ENCODE assay signal across 8 mouse cellular contexts in the genomic region with DNA sequence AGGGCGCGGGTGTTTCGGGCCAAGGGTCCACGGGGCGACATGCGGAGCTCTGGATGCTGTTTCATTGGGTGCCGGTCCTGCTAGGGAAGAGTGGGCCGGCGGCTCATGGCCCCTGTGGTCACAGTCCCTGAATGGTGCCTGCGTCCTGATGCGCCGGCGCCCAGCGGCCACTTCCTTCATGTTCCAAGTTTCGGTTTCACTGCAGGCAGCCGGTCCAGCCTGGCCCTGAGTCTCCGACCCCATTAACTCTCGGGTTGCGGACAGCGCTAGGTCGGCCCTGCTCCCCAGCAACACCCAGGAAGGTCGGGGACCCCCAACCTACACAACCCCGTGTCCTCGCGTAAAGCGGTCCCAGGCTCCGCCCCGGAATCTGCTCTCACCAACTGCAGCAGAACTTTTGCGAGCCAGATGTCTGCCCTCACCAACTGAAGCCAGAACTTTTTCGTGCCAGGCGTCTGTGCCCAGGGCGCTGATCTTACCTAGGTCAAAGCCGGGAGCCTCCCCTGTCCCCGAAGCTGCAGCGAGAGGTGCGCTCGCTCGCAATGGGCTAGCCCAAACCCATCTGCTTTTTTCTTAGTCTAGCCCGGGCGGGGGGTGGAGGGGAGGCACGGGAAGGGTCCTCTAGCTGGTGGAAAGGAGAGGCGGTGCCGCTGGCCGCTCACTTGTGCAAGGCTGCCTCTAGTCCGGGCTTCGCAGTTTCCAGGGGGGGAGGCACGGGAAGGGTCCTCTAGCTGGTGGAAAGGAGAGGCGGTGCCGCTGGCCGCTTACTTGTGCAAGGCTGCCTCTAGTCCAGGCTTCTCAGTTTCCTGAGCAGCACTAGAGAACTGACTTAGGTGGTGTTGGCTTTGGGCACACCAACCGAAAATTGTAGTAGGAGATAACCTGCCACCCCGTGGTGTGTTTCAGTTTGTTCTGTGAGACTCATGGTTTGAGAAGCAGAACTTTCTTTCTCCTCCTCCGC. TPM values are rescaled to one million over a fixed set of nuclear protein-coding genes. Genes with fewer than 3 reads are reported as not detected.
DNase-seq lines count a peak whose midpoint lies in the region; ATAC-seq and TF ChIP-seq lines count a peak whose summit lies in the region.

No protein-coding gene starts in this region.

- peaks cover 12% of the 10 kb centered on the region for H3K27me3 ChIP-seq in heart, embryonic 11.5 days (ENCODE audit: control insufficient read depth, insufficient read depth, low read length)
- H3K27me3 ChIP-seq in kidney, embryonic 14.5 days (ENCODE audit: control insufficient read depth, insufficient read depth, low read length): peaks cover 10% of the 10 kb centered on the region
- H3K27me3 ChIP-seq in midbrain, embryonic 16.5 days (ENCODE audit: control insufficient read depth, insufficient read depth, low read depth, low read length): peaks cover 65% of the 10 kb centered on the region
- no peaks in the 10 kb centered on the region for H3K27me3 ChIP-seq in spleen, adult 2 months (ENCODE audit: control insufficient read depth, insufficient read depth, low read length)

- no peaks in the 10 kb centered on the region for H3K9me3 ChIP-seq in heart, embryonic 11.5 days (replicated peaks; ENCODE audit: control insufficient read depth, low read length)
- no peaks in the 10 kb centered on the region for H3K9me3 ChIP-seq in kidney, embryonic 14.5 days (ENCODE audit: control insufficient read depth, low read length)
- H3K9me3 ChIP-seq in midbrain, embryonic 16.5 days (replicated peaks; ENCODE audit: control insufficient read depth, low read length, poor library complexity, severe bottlenecking): no peaks in the 10 kb centered on the region

- H3K4me2 ChIP-seq in heart, embryonic 11.5 days: peak overlapping the region; percentile 96
- H3K4me2 ChIP-seq in kidney, embryonic 14.5 days (replicated peaks; ENCODE audit: low read depth, low read length): peak overlapping the region; percentile 98
- H3K4me2 ChIP-seq in midbrain, embryonic 16.5 days (ENCODE audit: low read length): peak overlapping the region; percentile 93

- H3K9ac ChIP-seq in heart, embryonic 11.5 days (ENCODE audit: low read depth, low read length): peak overlapping the region; percentile 83
- H3K9ac ChIP-seq in kidney, embryonic 14.5 days (ENCODE audit: low read depth, low read length): peak overlapping the region; percentile 63
- peak overlapping the region; percentile 65 for H3K9ac ChIP-seq in midbrain, embryonic 16.5 days (ENCODE audit: low read depth, low read length)

- no peaks in the 10 kb centered on the region for H3K36me3 ChIP-seq in heart, embryonic 11.5 days (ENCODE audit: control insufficient read depth, insufficient read depth, low read length)
- no peaks in the 10 kb centered on the region for H3K36me3 ChIP-seq in kidney, embryonic 14.5 days (ENCODE audit: control insufficient read depth, insufficient read depth, low read length)
- H3K36me3 ChIP-seq in midbrain, embryonic 16.5 days (ENCODE audit: control insufficient read depth, insufficient read depth, low read length): no peaks in the 10 kb centered on the region
- no peaks in the 10 kb centered on the region for H3K36me3 ChIP-seq in spleen, adult 2 months (ENCODE audit: control insufficient read depth, insufficient read depth, low read length)

- peak; percentile 75 for DNase-seq in 3T3-L1 (ENCODE audit: low read depth, low spot score)
- peak; percentile 76 for DNase-seq in adrenal gland, postnatal 25 days
- peak; percentile 36 for DNase-seq in liver
- peak in 1 of 2 experiments; percentile 63 for DNase-seq in spleen, adult 2 months (ENCODE audit: low read depth in 1 of 2, low spot score in 2 of 2)

- TF ChIP-seq POLR2A in spleen, adult 2 months (IDR thresholded peaks at IDR 0.05; ENCODE audit: low read depth, low read length): no peak; the same call in none of the 2 replicates

- peaks cover 33% of the 10 kb centered on the region for H3K4me1 ChIP-seq in heart, embryonic 11.5 days (ENCODE audit: control insufficient read depth, insufficient read depth, low read length)
- peaks cover 7% of the 10 kb centered on the region for H3K4me1 ChIP-seq in kidney, embryonic 14.5 days (ENCODE audit: control insufficient read depth, insufficient read depth, low read length)
- H3K4me1 ChIP-seq in midbrain, embryonic 16.5 days (ENCODE audit: control insufficient read depth, insufficient read depth, low read length): peaks cover 21% of the 10 kb centered on the region
- peaks cover 32% of the 10 kb centered on the region for H3K4me1 ChIP-seq in spleen, adult 2 months (ENCODE audit: control insufficient read depth, insufficient read depth, insufficient read length)

- 2% methylated on average over 53 of the region's 53 CpGs for WGBS in heart, embryonic 11.5 days (ENCODE audit: insufficient replicate concordance)
- 2% methylated on average over 53 of the region's 53 CpGs for WGBS in kidney, embryonic 14.5 days
- WGBS in midbrain, embryonic 16.5 days: 2% methylated on average over 53 of the region's 53 CpGs
- WGBS in spleen, adult 2 months: 2% methylated on average over 53 of the region's 53 CpGs

- TF ChIP-seq CTCF in spleen, adult 2 months (IDR thresholded peaks at IDR 0.05; ENCODE audit: extremely low read depth, insufficient read depth, insufficient read length, insufficient replicate concordance): no peak

- 0 out of 2 replicates have a peak, but pooled peaks have one; percentile 2 for ATAC-seq in erythroblast, adult 5-6 weeks (replicated peaks; ENCODE audit: low FRiP score, poor library complexity, severe bottlenecking)
- peak; percentile 41; the same call in 1 of the 2 replicates for ATAC-seq in heart, embryonic 11.5 days (replicated peaks; ENCODE audit: insufficient number of reproducible peaks, low FRiP score, low TSS enrichment)
- ATAC-seq in kidney, embryonic 14.5 days (ENCODE audit: low FRiP score, low TSS enrichment): peak; percentile 41
- no peak for ATAC-seq in midbrain, embryonic 16.5 days

- peak overlapping the region; percentile 94 for H3K27ac ChIP-seq in heart, embryonic 11.5 days (ENCODE audit: low read depth, low read length)
- peak overlapping the region; percentile 59; the same call in 1 of the 2 replicates for H3K27ac ChIP-seq in kidney, embryonic 14.5 days (ENCODE audit: low read depth, low read length)
- no peak overlapping the region for H3K27ac ChIP-seq in midbrain, embryonic 16.5 days (ENCODE audit: low read length)
- H3K27ac ChIP-seq in spleen, adult 2 months (ENCODE audit: insufficient read depth, low read length): peak overlapping the region; percentile 95

- peak overlapping the region; percentile 75 for H3K4me3 ChIP-seq in heart, embryonic 11.5 days (ENCODE audit: low read depth, low read length)
- H3K4me3 ChIP-seq in kidney, embryonic 14.5 days (ENCODE audit: low read length): peak overlapping the region; percentile 68
- peak overlapping the region; percentile 50 for H3K4me3 ChIP-seq in midbrain, embryonic 16.5 days (ENCODE audit: low read depth, low read length)
- H3K4me3 ChIP-seq in spleen, adult 2 months (ENCODE audit: extremely low read depth, insufficient read depth, insufficient read length): peak overlapping the region; percentile 95

RNA-seq across cellular contexts. Expression of gene Rnf213, which starts 2.3 kb away (rescaled TPM):
- total RNA-seq in adrenal gland, postnatal 25 days (2021): 36.8 and 46.2 TPM in 2 replicates
- total RNA-seq in erythroblast, adult 5-6 weeks (2015; ENCODE audit: low replicate concordance): 90.7 and 93.4 TPM in 2 replicates
- total RNA-seq in erythroblast, adult 5-6 weeks (2017; ENCODE audit: low replicate concordance): 77.5 and 79.4 TPM in 2 replicates
- polyA plus RNA-seq in heart, embryonic 11.5 days (2014; fragmentation: Nextera tagmentation; extraction: Ambion mirVana): 10.4 and 11.0 TPM in 2 replicates
- polyA plus RNA-seq in kidney, embryonic 14.5 days (2014; fragmentation: Nextera tagmentation; extraction: Ambion mirVana): 7.4 and 9.5 TPM in 2 replicates
- 0.57 and 0.90 TPM in 2 replicates for polyA plus RNA-seq in midbrain, embryonic 16.5 days (2015; fragmentation: Nextera tagmentation; extraction: Ambion mirVana)
- 27.4 and 29.1 TPM in 2 replicates for polyA plus RNA-seq in spleen, adult 2 months (2012; rRNA removed)

RNA-seq across cellular contexts. Expression of gene Slc26a11, which starts 35.2 kb away (rescaled TPM):
- 9.5 and 13.1 TPM in 2 replicates for total RNA-seq in adrenal gland, postnatal 25 days (2021)
- total RNA-seq in erythroblast, adult 5-6 weeks (2015; ENCODE audit: low replicate concordance): not detected in 2 replicates
- 0.70 TPM in 1 of 2 replicates, not detected in the other for total RNA-seq in erythroblast, adult 5-6 weeks (2017; ENCODE audit: low replicate concordance)
- 9.4 and 10.2 TPM in 2 replicates for polyA plus RNA-seq in heart, embryonic 11.5 days (2014; fragmentation: Nextera tagmentation; extraction: Ambion mirVana)
- 5.9 and 8.2 TPM in 2 replicates for polyA plus RNA-seq in kidney, embryonic 14.5 days (2014; fragmentation: Nextera tagmentation; extraction: Ambion mirVana)
- polyA plus RNA-seq in midbrain, embryonic 16.5 days (2015; fragmentation: Nextera tagmentation; extraction: Ambion mirVana): 7.5 and 7.9 TPM in 2 replicates
- polyA plus RNA-seq in spleen, adult 2 months (2012; rRNA removed): 28.3 and 35.8 TPM in 2 replicates

RNA-seq across cellular contexts. Expression of gene Sgsh, which starts 35.2 kb away (rescaled TPM):
- 21.6 and 26.9 TPM in 2 replicates for total RNA-seq in adrenal gland, postnatal 25 days (2021)
- 0.77 and 4.2 TPM in 2 replicates for total RNA-seq in erythroblast, adult 5-6 weeks (2015; ENCODE audit: low replicate concordance)
- 1.5 and 3.2 TPM in 2 replicates for total RNA-seq in erythroblast, adult 5-6 weeks (2017; ENCODE audit: low replicate concordance)
- polyA plus RNA-seq in heart, embryonic 11.5 days (2014; fragmentation: Nextera tagmentation; extraction: Ambion mirVana): 6.1 and 6.5 TPM in 2 replicates
- 7.1 and 7.9 TPM in 2 replicates for polyA plus RNA-seq in kidney, embryonic 14.5 days (2014; fragmentation: Nextera tagmentation; extraction: Ambion mirVana)
- 4.1 and 4.7 TPM in 2 replicates for polyA plus RNA-seq in midbrain, embryonic 16.5 days (2015; fragmentation: Nextera tagmentation; extraction: Ambion mirVana)
- polyA plus RNA-seq in spleen, adult 2 months (2012; rRNA removed): 43.1 and 61.5 TPM in 2 replicates
